Mouse (Mus musculus) frontal cortex, adult 2 months (tissue): Measurements from ENCODE around the gene Atp2a2. TPM values are rescaled to one million over a fixed set of nuclear protein-coding genes. Genes with fewer than 3 reads are reported as not detected.
"Not testable (repeated sequence)": the region's sequence is repeated elsewhere in the genome, so short reads cannot be mapped to it uniquely, and the experiment has no call there.

Experiments used
- DNase-seq, 2 experiments: peaks; one replicate each; pipeline ENCODE4 v3.0.0; 2022; ENCODE audit warnings: low spot score in 1 of 2; ENCODE audit errors: extremely low spot score in 1 of 2
- polyA plus RNA-seq: library from polyadenylated mRNA; depleted of rRNA; stranded (reverse); fragments of >200 nt; gene quantifications from 2 replicates; pipeline ENCODE4 v1.2.3, GENCODE M21; 2012

Gene Atp2a2
- polyA plus RNA-seq, 1 experiment, result 269 TPM

GRCm38 (mm10) chr5:122500141-122500540 lies 1.9 kb downstream of the Atp2a2 start:
- no peak for DNase-seq

DNA sequence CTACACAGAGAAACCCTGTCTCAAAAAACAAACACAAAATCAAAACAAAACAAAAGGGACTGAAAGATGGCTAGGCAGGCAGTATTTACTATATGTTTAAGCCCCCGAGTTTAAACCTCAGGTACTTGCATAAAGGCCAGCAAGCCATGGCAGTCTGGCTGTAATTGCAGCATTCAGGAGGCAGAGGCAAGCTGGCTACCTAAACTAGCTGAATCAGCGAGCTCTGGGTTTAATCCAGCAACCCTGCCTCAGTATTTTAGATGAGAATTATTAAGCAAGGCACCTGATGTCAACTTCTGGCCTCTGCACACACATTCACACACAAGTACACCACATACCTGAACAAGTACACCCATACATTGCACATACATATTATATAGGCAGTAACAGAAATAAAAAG lies 4.0 kb downstream of the Atp2a2 start:
- no peak for DNase-seq

GRCm38 (mm10) chr5:122496990-122497389 lies 5.0 kb downstream of the Atp2a2 start:
- DNase-seq, result no peak

GRCm38 (mm10) chr5:122494449-122494848 lies 7.6 kb downstream of the Atp2a2 start:
- no peak for DNase-seq

GRCm38 (mm10) chr5:122493035-122493434 lies 9.0 kb downstream of the Atp2a2 start:
- no peak for DNase-seq

- DNase-seq, result no peak
These were observed 10.6 kb downstream of the Atp2a2 start for GRCm38 (mm10) chr5:122491385-122491784.

DNA sequence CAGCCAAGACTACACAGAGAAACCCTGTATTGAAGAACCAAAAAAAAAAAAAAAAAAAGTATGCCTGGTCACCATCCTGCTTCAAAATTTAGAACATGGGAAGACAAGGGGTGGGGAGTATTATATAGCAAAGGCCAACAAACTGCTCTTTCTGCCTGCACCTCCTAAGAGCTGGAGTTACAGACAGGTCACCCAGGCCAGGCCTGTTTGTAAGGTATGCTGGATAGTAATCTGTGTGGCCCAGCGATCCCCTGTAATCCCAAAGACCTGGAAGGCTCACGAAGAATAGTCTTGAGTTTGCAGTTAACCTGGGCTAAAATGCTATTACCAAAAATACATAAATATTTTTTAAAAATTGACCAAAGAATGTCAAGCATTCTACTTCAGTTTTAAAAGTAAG lies 11.9 kb downstream of the Atp2a2 start:
- no peak for DNase-seq

GRCm38 (mm10) chr5:122487825-122488224 lies 14.2 kb downstream of the Atp2a2 start:
- no peak for DNase-seq

DNA sequence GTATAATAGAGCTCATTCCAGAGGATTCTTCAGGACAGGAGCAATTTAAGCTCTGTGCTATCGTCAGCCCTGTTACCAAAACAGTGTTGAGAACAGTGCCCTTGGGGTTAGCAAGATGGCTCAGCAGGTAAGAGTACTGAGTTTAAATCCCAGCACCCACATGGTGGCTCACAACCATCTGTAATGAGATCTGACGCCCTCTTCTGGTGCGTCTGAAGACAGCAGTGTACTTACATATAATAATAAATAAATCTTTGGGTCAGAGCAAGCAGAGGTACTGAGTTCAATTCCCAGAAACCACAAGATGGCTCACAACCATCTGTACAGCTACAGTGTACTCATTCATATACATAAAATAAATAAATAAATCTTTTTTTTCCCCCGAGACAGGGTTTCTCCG lies 15.8 kb downstream of the Atp2a2 start:
- not testable (repeated sequence) for DNase-seq

GRCm38 (mm10) chr5:122482733-122483391 lies 19.2 kb downstream of the Atp2a2 start:
- DNase-seq, result no peak

- no peak for DNase-seq
These were observed 20.2 kb downstream of the Atp2a2 start for GRCm38 (mm10) chr5:122481844-122482243.

DNA sequence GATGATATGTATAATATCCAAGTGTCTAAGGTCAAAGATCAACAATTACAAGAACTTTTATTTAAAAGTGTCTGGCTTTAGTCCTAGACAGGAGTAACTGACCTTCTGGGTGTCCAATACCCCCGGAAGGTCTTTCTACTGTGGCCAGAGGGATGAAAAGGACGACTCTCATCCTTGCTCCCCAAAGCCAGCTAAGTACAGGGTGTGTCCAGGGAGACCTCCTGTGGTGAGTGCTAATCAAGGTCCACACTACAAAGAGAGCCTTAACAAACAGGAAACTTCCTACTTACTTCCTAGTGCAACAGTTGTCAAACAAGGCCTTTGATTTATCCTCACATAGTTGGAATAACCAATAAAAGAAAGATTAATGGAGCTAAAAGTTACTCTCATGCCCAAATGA lies 22.9 kb downstream of the Atp2a2 start:
- DNase-seq, result no peak

DNA sequence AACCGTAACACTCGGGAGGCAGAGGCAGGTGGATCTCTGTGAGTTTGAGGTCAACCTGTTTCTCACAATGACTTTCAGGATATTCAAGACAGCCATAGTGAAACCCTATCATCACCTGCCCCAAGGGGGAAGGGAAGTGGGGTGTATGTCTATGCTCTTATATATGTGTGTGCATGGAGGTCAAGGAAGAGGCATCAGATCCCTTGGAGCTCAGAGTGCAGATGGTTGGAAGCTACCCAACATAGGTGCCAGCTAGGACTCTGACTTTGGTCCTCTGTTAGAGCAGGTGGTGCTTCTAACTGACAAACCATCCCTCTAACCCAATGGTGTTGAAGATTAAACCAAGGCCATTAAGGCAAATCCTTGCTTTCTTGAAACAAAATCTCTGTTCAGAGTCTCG lies 24.5 kb downstream of the Atp2a2 start:
- no peak for DNase-seq

DNA sequence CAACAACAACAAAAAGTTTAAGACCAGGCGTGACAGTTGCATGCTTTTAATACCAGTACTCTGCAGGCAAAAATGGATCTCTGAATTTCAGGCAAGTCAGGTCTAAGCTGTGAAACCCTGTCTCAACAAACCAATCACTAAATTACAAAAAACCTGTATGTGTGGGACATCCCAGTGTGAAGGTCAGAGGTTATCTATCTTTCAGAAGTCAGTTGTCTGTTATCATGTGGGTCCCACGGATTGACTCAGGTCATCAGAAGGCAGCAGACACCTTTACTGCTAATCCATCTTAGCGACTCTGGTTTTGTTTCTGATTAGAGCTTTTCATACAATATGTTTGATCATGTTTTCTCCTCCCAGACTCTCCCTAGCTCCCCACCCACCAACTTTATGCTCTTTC lies 25.9 kb downstream of the Atp2a2 start:
- no peak for DNase-seq

DNA sequence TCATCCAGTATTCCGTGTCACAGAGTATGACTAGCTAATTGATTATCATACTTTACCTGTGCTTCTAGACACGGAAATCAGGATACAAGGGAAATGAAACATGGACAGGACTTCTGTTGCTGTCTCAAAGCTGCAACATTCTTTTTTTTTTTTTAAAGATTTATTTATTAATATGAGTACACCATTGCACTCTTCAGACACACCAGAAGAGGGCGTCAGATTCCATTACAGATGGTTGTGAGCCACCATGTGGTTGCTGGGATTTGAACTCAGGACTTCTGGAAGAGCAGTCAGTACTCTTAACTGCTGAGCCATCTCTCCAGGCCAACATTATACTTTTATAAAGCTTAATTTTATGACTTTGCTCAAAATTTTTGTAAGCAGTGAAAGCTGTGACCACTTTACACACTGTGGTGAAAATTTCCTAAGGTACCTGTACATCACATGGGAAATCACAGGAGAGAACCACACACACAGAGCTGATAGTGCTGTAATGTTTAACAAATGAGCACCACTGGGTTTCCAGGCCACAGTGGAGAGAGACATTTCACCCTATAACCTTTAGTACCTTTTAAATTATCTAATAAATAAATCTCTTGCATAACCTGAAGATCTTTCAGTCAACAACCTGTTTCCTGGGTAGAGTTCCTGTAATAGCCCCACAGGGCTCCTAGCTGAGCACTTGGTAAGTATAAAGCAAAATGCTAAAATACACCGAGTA lies 27.2 kb downstream of the Atp2a2 start:
- DNase-seq, result no peak

- no peak for DNase-seq
These were observed 30.4 kb downstream of the Atp2a2 start for GRCm38 (mm10) chr5:122471658-122472057.

DNA sequence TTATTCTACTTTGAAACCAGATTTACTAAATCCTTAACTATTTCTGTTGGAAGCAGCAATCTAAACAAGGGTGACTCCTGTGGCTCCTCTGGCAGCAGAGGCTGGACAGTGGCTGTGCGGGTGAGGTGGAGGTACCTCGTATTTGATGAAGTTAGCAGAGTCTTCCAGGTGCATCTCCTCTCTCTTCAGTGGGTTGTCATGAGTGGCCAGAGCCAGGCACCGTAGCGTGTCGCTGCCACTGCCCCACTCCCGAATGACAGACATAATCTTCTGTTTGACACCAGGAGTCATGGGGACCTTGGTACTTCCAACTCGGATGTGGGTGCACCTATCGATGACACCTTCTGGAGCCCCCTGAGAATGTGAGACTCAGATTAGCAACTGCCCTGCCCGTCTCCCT lies 40.6 kb downstream of the Atp2a2 start:
- no peak for DNase-seq

DNA sequence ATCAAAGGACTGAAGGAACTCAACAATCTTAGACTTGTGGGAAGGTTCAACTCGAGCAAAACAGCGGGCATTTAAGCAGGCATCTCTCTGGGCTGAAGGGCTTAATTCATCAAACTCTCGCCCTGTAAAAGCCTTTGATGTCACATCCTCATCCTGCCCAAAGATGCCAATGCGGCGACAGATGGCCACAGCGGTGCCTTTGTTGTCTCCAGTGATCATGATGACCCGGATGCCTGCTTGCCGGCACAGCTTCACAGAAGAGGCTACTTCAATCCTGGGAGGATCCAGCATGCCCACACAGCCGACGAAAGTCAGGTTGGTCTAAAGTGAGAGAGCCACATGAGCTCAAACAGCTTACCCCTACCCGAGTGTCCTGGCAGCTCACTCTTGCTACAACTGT lies 41.4 kb downstream of the Atp2a2 start:
- no peak for DNase-seq

DNA sequence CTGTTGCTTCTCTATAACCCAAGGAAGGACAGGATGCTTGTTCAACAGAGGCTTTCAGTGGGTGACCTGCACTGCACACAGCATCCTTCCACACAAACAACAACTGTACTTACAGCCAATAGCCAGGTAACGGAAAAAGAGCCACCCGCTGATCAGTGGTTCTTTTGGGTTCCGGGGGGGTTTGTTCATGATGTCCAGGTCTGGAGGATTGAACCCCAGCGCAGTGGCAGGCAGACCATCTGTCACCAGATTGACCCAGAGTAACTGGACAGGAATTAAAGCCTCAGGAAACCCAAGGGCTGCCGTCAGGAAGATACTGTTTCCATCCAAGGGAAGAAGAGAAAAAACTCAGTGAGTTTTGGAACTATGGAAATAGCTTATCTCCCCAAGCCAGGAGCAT lies 42.7 kb downstream of the Atp2a2 start:
- DNase-seq, result no peak

- DNase-seq, result no peak
These were observed 44.0 kb downstream of the Atp2a2 start for GRCm38 (mm10) chr5:122458066-122458465.

DNA sequence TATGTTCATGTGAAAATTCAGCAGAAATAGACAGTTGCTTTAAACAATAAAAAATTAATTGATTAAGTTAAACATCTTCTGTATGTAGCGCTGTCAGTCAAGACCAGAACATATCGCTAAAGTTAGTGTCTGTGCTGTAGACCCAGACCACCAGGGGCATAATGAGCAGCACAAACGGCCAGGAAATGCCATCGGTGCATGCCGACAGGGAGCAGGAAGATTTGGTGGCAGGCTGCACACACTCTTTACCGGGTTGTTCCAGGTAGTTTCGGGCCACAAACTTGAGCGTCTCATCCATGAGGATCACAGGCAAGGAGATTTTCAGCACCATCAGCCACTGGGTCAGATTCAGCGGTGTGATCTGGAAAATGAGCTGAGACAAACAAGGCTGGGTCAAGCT lies 45.0 kb downstream of the Atp2a2 start:
- not testable (repeated sequence) for DNase-seq

- no peak for DNase-seq
These were observed 46.4 kb downstream of the Atp2a2 start for GRCm38 (mm10) chr5:122455584-122455983.
